Mouse (Mus musculus) lung, postnatal 36 days (tissue): ENCODE measurements around the gene Olfr464.

Source experiments
- DNase-seq: peaks from one replicate; pipeline ENCODE4 v3.0.0; 2022; ENCODE audit warnings: mixed read lengths

The Olfr464 gene

DNA sequence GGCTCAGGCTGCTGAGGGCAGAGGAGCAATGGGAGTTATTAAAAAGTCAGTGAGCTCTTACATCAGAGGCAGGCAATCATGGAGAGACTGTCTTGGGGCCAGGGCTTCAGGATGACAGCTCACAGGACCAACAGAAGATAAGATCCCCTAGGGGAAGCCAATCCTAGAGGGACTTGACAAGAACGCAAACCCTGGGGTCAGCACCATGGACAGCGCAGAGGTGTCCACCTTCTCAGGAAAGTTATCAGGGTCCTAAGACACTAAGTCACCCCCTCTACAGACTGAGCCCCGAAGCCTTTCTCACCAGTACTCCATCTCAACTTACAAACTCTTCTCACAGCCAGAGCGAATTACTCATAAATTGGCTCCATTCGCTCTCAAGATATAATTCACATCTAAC is at the start of gene Olfr464:
Olfr464 (minus strand) TSS at position 2 of the 400 bp plus-strand sequence.
- DNase-seq, result peak; percentile 3

DNA sequence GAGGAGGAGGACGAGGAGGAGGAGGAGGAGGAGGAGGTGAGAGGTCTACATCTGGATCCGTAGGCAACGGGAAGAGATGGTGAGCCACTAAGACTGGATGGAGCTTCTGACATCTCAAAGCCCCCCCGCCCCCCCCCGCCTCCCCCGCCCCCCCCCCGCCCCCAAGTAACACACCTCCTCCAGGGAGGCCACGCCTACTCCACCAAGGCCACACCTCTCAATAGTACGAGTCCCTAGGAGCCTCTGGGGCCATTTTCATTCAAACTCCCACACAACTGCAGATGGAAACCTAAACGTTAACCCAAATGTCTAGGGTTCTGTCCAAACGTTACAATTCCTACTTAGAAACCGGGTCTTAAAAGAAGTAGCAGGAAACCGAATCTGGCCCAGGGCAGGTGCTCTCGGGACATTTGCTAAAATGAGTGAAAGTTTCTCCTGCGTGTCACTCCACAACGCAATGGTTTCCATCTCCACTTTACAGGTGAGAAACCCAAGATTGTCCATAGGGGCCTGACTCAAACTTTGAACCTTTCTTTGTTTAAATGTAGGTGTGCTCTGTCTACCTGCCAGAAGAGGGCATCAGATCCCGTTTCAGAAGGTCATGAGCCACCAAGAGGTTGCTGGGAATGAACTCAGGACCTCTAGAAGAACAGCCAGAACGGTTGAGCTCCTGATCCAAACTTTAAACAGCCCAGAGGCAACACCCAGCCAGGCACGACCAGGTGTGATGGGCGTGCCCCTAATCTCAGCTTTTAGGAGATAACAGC is 47.8 kb upstream of the Olfr464 start:
- peak; percentile 44 for DNase-seq

DNA sequence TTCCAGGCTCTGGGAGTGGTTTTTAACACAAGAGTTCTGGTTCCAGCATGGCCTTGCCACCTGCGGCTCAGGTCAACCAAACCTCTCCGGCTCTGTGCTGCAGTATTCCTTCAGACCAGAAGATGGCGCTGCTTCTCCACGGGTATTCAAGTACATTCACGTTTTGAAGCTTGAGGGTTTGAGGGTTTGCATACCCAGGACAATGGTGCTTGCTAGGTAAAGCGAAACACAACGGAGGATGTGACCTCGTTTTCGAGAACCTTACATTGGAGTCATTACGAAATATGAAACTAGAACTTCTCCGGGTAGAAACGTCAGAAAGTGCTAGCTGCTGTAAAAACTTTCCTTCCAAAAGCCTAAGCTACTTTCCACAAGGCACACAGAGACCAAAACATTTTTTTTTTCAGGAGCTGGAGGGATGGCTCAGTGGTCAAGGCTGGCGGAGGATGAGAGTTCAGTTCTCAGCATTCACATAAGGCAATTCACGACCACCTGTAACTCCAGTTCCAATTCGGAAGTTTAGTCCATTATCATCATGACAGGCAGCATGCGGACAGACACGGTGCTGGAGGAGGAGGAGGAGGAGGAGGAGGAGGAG is 47.0 kb upstream of the Olfr464 start:
- peak; percentile 94 for DNase-seq

DNA sequence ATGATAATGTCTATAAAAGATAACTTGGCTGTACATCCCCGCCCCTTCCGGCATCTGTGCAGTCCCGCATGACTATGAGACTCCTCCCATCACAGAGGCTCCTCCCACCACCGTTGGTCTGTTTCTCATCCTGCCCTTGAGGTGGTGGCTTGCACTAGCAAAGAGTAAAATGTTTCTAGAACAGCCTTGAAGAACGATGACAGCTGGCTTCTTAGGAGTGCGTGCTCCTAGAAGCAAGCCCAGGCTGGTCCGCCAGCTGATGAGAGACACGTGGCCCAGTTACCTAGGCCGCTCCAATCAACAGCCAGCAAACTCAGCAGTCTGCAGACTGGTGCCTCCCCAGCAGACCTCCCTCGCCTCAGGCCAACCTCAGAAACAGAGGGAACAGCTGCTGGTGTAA is 45.4 kb upstream of the Olfr464 start:
- peak; percentile 11 for DNase-seq

DNA sequence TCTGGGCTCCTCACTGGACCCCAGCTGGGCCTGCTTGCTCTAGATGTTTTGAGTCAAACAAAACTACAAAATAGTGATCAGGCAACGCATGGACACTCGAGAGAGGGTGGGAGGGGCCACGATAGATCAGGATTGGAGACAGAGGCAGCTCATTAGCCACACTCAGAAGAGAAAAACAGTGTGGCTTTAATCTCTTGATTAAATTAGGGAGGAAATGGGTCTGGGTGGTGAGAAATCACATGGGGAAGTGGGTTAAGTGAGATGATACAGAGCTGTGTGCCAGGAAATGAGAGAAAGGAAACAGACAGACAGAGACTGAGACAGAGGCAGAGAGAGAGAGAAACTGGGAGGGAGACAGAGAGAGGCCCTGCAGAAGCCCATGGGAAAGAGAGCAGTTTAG is 44.5 kb upstream of the Olfr464 start:
- no peak for DNase-seq

DNA sequence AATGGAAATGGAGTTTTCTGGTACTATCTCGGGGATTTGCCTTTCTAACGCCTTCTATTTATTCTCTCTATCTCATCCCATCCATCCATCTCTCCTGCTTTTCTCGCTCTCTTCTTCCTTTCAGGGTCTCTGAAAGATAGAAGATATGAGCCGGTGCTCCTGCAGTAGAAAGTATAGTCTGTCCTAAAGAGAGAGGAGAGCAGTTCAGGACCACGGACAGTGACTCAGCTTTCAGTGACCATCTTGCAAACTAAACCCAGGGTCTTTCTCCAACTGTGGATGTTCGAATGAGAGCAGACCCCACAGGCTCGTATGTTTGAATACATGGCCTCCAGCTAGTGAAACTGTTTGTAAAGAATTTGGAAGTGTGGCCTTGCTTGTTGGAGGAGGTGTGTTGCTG is 36.3 kb upstream of the Olfr464 start:
- no peak for DNase-seq

DNA sequence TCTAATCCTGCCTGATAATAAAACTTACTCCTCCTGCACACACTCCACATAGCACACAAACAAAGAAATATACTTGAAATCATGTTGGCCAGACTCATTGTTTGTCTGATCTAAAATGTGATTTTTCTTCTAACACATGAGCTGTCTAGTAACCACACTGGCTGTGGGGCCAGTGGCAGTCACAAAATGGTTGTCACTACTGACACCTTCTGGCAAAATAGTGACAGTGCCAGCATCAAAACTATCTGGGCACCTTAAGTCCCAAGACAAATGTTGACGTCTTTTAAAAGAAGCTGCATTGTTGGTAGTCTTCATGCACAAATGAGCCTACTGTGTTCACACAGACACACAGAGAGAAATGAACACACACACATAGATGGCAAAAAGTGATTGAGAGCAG is 34.4 kb upstream of the Olfr464 start:
- DNase-seq, result no peak

DNA sequence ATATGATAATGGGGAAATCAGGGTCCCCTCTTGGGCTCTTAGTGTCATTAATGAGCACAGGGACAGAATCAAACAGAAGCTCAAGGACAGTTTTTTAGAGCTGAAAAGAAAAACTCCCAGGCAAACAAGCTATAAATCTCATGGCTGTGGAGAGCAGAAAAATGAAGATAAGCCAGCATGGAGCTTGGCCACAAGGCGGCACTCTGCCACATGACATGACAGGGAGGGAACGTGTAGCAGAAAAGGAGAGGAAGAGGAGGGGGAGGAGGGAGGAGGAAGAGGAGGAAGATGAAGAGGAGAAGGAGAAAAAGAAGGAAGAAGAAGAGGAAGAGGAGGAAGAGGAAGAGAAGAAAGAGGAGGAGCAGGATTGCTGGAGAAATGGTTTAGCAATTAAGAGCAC is 29.2 kb upstream of the Olfr464 start:
- no peak for DNase-seq

DNA sequence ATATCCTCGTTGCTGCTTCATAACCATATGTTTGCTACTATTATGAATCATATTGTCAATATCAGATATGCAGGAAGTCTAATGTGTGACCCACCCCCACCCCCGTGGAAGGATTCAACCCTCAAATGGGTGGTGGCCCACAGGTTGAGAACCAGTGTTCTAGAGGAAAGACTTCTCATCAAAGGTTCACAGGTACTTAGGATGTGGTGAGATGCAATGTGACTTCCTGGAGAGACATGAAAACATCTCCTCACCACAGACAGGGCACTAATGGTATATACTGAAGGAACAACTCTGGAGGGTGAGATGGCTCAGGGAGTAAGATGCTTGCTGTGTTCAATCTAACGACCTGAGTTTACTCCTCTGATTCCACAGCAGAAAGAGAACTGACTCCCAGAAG is 14.7 kb upstream of the Olfr464 start:
- no peak for DNase-seq

DNA sequence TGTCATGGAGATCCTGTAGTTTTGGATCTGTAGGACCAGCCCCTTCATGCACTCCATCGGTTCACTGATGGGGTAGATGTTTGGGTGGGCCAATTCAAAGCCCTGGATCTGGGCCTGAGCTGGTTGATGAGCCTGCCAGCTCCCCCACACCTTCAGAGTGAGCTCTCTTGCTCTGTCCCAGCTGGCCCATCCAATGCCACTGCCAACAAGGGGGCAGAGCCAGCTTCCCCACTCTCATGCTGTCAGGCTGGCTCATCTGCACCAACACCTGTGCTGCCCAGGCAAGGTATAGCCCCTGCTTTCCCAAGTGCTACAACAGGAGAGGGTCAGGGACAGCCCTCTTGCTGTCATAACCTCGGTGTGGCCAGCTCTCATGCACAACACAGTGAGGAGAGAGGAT is 13.0 kb upstream of the Olfr464 start:
- DNase-seq, result no peak

DNA sequence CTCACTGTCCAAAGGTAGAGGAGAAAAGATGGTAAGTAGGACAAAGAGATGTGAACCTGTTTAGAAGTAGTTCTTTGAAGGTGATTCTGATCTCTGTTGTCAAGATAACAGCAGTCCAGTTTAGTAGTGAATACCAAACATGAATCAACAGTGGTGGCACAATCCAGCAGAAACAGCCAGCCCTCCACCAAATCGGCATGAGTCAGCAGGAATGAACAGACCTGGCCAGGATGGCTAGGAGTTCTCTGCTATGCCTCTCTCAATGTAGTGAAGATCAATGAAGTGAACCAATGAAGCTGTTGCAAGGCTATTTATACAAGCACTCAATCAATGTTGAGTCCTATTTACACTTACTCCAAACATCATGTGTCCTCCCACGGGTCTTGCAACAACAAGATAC is 9.6 kb upstream of the Olfr464 start:
- no peak for DNase-seq

DNA sequence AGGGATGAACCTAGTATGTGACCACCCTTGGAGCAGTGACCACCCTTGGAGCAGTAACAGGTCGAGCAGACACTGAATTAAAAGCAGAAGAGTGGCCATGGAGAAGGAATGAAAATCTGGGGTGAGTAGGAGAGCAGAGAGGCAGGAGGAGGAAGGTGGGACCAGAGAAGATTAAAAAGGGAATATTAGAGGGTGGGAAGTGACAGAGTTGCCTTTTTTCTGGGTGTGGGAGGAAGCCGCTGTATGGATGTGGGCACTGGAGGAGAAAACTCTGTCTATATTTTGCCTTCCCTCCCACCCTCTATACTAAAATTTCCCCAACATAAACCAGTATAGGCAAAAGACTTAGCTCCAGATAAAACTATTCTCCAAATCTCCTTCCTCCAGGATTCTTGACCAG is 466 bp downstream of the Olfr464 start:
- DNase-seq, result no peak

DNA sequence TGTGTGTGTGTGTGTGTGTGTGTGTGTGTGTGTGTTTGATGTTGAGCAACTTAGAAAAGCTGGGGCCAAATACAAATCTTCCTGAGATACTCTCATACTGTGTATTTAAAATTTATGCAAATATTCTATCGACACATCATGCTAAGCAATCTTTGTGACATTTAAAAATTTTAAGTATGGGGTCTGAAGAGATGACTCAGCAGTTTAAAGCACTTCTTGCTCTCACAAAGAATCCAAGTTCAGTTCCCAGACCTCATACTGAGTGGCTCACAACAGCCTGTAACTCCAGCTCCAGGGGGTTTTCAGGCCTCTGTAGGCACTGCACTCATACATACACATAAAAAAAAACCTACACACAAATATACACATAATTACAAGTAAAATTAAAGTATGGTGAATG is 4.8 kb downstream of the Olfr464 start:
- no peak for DNase-seq

DNA sequence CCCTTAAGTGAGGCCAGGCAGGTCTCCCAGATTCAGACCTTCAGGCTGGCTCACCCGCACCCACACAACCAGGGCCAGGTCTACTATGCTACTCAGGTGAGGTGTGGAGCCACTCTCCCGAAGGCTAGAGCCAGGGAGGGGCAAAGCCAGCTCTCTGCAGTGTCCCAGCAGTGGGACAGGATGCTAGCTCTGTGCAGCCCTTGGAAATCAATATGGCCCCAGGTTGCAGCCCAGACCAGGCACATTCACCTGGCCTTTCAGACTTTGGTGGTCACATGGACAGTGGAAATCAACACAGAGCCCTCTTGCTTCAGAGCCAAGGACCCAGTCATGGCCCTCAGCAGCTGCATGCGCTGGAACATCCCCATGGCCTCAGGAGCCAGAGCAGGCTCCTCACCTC is 16.4 kb downstream of the Olfr464 start:
- no peak for DNase-seq

DNA sequence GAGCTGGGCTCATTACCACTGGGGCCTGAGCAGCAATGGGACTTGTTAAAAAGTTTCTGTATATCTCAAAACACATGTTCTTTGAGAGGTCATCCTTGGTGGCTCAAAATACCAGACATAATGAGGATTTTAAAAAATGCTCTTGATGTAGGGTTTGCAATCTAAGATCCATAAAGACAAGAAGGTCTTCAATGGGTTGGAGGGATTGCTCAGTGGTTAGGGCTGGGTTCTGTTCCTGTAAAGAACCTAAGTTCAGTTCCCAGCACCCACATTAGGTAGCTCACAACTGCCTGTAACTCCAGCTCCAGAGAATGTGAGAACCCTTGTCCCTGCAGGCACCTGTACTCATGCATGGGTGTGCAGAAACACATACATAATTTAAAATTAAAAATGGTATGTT is 23.5 kb downstream of the Olfr464 start, which contains the start of gene Olfr463:
Olfr463 (minus strand) TSS at position 101 of the 400 bp plus-strand sequence.
- DNase-seq, result no peak

DNA sequence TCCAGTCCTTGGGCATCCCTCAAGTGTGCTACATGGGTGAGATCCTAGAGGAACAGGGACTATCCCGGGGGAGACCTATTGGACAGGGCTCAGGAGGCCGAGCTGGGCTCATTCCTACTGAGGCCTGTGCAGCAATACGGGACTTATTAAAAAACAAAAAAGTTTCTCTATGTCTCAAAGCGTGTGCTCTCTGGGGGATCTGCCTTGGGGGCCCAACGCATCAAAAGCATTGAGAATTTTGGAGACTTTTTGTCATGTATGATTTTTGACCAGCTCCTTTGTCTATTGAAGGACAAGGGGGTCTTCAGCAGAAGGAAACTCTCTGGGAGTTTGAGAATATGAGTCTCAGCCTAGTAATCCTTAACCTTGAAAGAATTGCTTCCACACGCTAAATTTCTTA is 28.6 kb downstream of the Olfr464 start, which contains the start of gene Olfr462:
Olfr462 (minus strand) TSS at position 101 of the 400 bp plus-strand sequence.
- no peak for DNase-seq

DNA sequence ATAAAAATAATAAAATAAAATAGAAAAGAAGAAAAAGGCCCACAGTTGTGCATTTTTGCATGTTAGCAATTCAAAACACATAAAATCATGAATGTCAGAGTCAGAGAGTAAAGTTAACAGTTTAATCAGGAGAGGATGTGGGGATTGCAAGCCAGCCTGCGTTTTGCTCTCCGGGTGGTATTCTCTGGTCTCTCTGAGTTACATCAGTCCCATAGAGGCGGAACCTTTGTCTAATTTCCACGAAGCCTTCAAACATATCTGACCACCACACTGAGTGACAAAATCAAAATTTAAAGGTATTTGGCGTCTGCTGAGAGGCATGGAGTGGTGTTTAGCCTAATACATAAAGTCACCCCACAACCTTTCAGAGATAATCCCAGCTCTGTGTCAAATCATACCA is 35.9 kb downstream of the Olfr464 start:
- DNase-seq, result no peak

DNA sequence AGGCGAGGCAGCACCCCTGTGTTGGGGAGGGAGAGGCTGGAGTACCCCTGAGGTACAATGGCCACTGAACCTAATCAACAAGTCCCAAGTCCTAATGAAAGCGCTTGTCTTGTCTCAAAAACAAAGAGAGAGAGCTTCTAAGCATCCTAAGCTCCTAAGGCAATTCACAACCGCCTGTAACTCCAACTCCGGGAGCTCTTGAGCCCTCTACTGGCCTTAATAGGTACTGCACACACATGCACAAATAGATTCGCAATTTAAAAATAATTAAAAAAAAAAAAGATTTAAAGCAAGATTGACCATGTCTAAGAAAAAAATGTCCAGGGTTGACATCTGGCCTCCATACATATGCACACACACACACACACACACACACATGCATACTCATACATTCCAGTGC is 37.3 kb downstream of the Olfr464 start:
- peak; percentile 19 for DNase-seq

DNA sequence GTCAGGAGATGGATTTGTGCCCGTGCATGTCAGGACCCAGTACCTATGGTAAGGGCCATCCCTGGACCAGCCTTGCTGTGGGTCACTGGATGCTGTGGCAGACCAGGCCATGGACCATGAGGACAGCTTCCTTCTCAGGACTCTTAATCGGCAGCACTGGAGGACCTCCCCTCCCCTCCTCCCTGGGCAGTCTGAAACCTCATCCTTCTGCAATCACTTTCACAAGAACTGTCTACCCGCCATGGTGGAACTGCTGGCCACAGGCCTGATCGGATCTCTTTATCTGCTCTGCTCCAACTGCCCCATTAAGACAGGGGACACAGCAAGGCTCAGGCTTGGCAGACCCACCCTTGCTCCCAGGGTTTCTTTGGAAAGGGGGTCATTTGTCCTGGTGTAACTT is 39.1 kb downstream of the Olfr464 start:
- no peak for DNase-seq

DNA sequence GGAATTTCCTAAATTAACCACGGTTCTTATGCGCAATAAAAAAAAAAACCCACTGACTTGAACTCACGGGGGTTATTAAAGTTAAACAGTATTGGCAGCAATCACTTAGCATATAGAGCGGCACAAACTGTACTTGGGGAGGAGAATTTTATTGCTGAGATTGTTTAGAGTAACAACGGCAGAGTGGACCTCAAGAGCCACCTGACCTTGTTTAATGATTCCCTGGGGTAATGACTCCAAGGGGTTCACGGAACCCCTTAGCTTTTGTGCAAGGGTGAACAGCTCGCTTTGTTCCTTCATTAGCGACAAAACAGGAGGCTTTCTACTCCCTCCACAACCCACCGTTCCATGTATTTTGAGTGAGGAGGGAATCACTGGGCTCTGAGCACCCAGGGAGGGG is 40.9 kb downstream of the Olfr464 start:
- DNase-seq, result no peak

DNA sequence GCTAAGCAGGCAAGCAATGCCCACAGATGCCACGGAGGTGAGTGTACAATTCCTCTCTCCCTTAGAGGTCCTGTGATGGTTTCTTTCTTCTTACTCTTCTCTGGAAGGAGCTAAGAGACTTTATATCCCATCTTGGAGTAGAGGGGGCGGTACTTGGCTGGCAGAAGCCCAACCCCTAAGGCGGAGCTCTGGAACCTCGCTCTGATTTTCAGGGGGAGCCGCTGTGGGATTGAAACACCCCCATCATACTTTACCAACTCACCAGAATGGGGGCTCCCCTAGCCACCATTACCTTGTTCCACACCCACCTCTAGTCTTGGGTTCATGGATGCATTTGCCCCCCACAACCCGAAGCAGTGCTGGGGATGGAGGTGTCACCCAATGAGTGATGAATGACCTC is 45.3 kb downstream of the Olfr464 start, which contains the start of gene Epx:
Epx (minus strand) TSS at position 101 of the 400 bp plus-strand sequence.
- no peak for DNase-seq

DNA sequence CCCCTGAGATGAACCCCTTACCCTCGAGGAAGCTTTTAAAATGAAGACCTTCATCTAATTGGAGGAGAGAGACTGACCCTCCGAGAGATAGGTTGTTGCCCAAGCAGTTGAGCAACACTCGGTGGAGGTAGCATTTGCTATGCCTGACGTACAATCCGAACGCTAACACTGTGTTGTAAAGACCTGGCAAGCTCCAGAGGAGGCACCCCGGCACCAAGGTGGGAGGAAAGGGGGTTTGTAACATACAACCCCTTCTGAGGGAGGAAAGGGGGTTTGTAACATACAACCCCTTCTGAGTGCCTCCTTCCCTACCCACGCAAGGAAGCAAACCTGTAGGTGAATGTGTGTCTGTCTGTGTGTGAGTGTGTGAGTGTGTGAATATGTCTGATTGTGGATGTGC is 49.0 kb downstream of the Olfr464 start:
- DNase-seq, result no peak

DNA sequence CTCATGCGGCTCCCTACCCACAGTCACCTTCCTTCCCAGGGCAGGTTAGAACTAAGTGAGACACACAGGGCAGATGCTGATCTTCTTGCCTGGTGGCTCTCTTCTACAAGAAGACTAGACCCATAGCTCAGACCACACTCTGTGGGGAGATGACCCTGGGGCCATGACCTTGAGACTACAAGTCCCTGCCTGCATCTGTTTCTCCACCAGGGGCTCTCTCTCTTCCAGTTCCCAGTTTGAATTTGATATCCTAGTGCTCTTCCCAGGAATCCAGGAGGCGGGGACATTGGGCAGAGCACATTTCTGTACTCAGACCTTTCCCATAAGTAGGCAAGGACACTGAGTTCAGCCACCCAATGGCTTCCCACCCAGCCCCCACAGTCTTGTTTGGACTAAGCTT is 50.7 kb downstream of the Olfr464 start:
- DNase-seq, result no peak

DNA sequence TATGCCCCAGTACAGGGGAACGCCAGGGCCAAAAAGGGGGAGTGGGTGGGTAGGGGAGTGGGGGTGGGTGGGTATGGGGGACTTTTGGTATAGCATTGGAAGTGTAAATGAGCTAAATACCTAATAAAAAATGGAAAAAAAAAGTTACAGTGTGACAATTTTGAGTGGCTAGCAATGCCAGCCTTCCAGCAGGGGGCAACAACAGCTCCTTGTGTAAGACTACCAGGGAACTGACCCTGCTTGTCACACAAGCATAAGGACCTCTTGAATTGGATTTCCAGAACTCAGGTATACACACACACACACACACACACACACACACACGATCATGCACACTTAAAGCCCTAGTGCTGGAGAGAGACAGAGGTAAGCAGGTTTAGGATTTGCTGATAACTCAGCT is 53.9 kb downstream of the Olfr464 start:
- DNase-seq, result peak; percentile 29
